Mouse (Mus musculus) megakaryocyte, embryonic 14.5 days (primary cell): ENCODE data around the gene Rfx3.

ENCODE experiments used
- FLI1 ChIP-seq: IDR thresholded peaks from 2 replicates; pipeline ENCODE4 v1.6.1; 2012; ENCODE audit warnings: low read length, inconsistent platforms, mixed read lengths
- GATA1 ChIP-seq: IDR thresholded peaks from 3 replicates; pipeline ENCODE4 v1.6.1; 2012; ENCODE audit warnings: mixed read lengths, low read length, inconsistent platforms, borderline replicate concordance

GRCm38 (mm10) chr19:27747301-27747700 lies 263.7 kb downstream of the Rfx3 start:
- TF ChIP-seq FLI1 (no peak), GATA1 (no peak)
